Mouse (Mus musculus) liver, postnatal 0 days (tissue): ENCODE results near the gene Itpr1. TPM values are rescaled to one million over a fixed set of nuclear protein-coding genes. Genes with fewer than 3 reads are reported as not detected.

Source experiments
- ATAC-seq: fragments of 200-750 bp; cut with Nextera tagmentation; 2 replicates; pipeline ENCODE4 v1.8.0; 2017; ENCODE audit warnings: mild to moderate bottlenecking, moderate library complexity
- DNase-seq: peaks from one replicate; pipeline ENCODE4 v3.0.0-alpha.2; 2016
- H3K27ac ChIP-seq: fragments of 300-500 bp; sonication (generic); 2 replicates; pipeline ENCODE4 v1.5.1; 2014; ENCODE audit warnings: antibody characterized with exemption, moderate library complexity, mild to moderate bottlenecking, low read depth
- H3K27me3 ChIP-seq: fragments of 300-500 bp; sonication (generic); 2 replicates; pipeline ENCODE4 v1.6.1; 2014; ENCODE audit warnings: low read length, control low read depth, mixed read lengths; ENCODE audit not compliant: insufficient read depth
- H3K36me3 ChIP-seq: fragments of 300-500 bp; sonication (generic); replicated peaks from 2 replicates; pipeline ENCODE4 v1.6.1; 2014; ENCODE audit warnings: mild to moderate bottlenecking, control low read depth, low read length, moderate library complexity, mixed read lengths; ENCODE audit not compliant: insufficient read depth
- H3K4me1 ChIP-seq: fragments of 300-500 bp; sonication (generic); 2 replicates; pipeline ENCODE4 v1.6.1; 2014; ENCODE audit warnings: antibody characterized with exemption, mild to moderate bottlenecking, control low read depth; ENCODE audit not compliant: insufficient read depth
- H3K4me2 ChIP-seq: fragments of 300-500 bp; sonication (generic); 2 replicates; pipeline ENCODE4 v1.6.1; 2014; ENCODE audit warnings: low read depth, mild to moderate bottlenecking, low read length, moderate library complexity, mixed read lengths
- H3K4me3 ChIP-seq: fragments of 300-500 bp; sonication (generic); 2 replicates; pipeline ENCODE4 v1.5.1; 2014; ENCODE audit warnings: low read depth, low read length
- H3K9ac ChIP-seq: fragments of 300-500 bp; sonication (generic); replicated peaks from 2 replicates; pipeline ENCODE4 v1.6.1; 2014; ENCODE audit warnings: mild to moderate bottlenecking, moderate library complexity
- H3K9me3 ChIP-seq: fragments of 300-500 bp; sonication (generic); 2 replicates; pipeline ENCODE4 v1.6.1; 2016; ENCODE audit warnings: mild to moderate bottlenecking, control low read depth, low read length, mixed read lengths
- CTCF ChIP-seq: sonication (generic); IDR thresholded peaks from 2 replicates; pipeline ENCODE4 v1.5.1; 2016; ENCODE audit warnings: antibody characterized with exemption, low read depth
- EP300 ChIP-seq: IDR thresholded peaks from 2 replicates; pipeline ENCODE4 v1.6.1; 2016; ENCODE audit warnings: antibody characterized with exemption, low read depth, mild to moderate bottlenecking
- WGBS: fragments of 180-500 bp; shearing (Covaris S2); extraction: QIAGEN DNeasy Blood & Tissue Kit; methylation state at CpG from one replicate; pipeline ENCODE4 v1.1.7; 2014; ENCODE audit not compliant: insufficient replicate concordance; 5-methylcytosine and 5-hydroxymethylcytosine counted together
- polyA plus RNA-seq: library from polyadenylated mRNA; unstranded; fragments of >200 nt; fragmentation: Nextera tagmentation; extraction: Ambion mirVana; gene quantifications from 2 replicates; pipeline ENCODE4 v1.2.1, GENCODE M21; 2015

Itpr1 gene
- polyA plus RNA-seq, 1 experiment from 2014 or later = 2.9 TPM

- H3K36me3 ChIP-seq = no peaks in the 10 kb centered on the region
- H3K4me2 ChIP-seq = no peak overlapping the region
- no peak overlapping the region for H3K4me3 ChIP-seq
- no peak for ATAC-seq
- H3K27me3 ChIP-seq = no peaks in the 10 kb centered on the region
- TF ChIP-seq CTCF (no peak), EP300 (no peak)
- 72% methylated on average over 10 of the region's 10 CpGs for WGBS
- H3K9me3 ChIP-seq = no peaks in the 10 kb centered on the region
- H3K27ac ChIP-seq = no peak overlapping the region
- no peak overlapping the region for H3K9ac ChIP-seq
- H3K4me1 ChIP-seq = peaks cover 19% of the 10 kb centered on the region
- DNase-seq = no peak
Measured at GRCm38 (mm10) chr6:108274364-108275084, 61.6 kb downstream of the Itpr1 start.

GRCm38 (mm10) chr6:108276880-108277507, 64.1 kb downstream of the Itpr1 start:
- peak; percentile 33 for DNase-seq
- Histone ChIP-seq H3K4me3 (no peak overlapping the region), H3K36me3 (no peaks in the 10 kb centered on the region), H3K27ac (no peak overlapping the region; the same call in 1 of the 2 replicates), H3K4me1 (peaks cover 19% of the 10 kb centered on the region), H3K9ac (no peak overlapping the region), H3K9me3 (no peaks in the 10 kb centered on the region), H3K27me3 (no peaks in the 10 kb centered on the region), H3K4me2 (no peak overlapping the region)
- ATAC-seq = no peak
- 73% methylated on average over 12 of the region's 12 CpGs for WGBS
- TF ChIP-seq CTCF (no peak), EP300 (no peak)

GRCm38 (mm10) chr6:108277622-108278396, 64.9 kb downstream of the Itpr1 start:
- TF ChIP-seq EP300 = no peak
- TF ChIP-seq CTCF = no peak
- ATAC-seq (peak; percentile 56; the same call in 1 of the 2 replicates), DNase-seq (no peak)
- Histone ChIP-seq H3K9ac (no peak overlapping the region), H3K4me1 (peaks cover 22% of the 10 kb centered on the region), H3K4me3 (no peak overlapping the region), H3K4me2 (no peak overlapping the region), H3K27me3 (no peaks in the 10 kb centered on the region), H3K9me3 (no peaks in the 10 kb centered on the region), H3K36me3 (no peaks in the 10 kb centered on the region), H3K27ac (peak overlapping the region; percentile 22; the same call in 1 of the 2 replicates)
- 74% methylated on average over 12 of the region's 12 CpGs for WGBS

DNA sequence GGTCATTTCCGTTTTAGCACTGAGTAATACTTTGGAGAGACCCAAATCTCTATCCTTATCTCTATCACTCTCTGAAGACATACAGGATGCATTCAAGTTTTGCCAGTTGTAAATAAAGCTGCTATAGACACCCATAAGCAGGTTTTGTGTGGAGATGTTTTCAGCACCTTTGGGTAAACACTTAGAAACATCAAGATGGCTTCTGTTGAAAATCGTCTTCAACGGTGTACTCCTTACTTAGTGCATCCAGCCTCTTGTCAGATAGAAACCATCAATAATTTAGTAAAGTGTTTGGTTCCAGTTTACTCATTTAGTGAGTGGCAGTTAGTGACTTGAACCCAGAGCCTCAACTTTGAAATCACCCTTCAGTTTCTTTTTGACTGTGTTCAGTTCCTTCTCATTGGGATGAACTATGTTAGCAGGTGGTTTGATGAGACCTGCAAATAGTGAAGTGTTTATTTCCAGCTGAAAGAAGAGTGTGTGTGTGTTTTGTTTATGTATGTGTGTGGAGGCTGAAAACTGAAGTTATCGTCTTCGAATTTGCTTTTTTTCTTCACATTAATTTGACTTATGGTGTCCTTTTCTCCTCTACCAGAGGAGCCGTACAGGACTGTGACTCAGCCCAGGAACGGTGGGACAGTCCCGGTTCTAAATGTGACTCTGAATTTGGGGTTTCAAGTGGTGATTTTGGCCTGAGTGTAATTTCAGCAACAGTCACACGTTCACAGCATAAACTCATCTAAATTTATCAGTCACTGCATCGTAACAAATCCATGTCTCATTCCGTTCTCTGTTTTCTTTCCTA, 66.1 kb downstream of the Itpr1 start:
- no peaks in the 10 kb centered on the region for H3K27me3 ChIP-seq
- no peak overlapping the region for H3K4me2 ChIP-seq
- peaks cover 22% of the 10 kb centered on the region for H3K4me1 ChIP-seq
- H3K27ac ChIP-seq = no peak overlapping the region
- no peak overlapping the region for H3K4me3 ChIP-seq
- TF ChIP-seq CTCF (no peak), EP300 (no peak)
- no peak overlapping the region for H3K9ac ChIP-seq
- no peaks in the 10 kb centered on the region for H3K36me3 ChIP-seq
- no peaks in the 10 kb centered on the region for H3K9me3 ChIP-seq
- DNase-seq (no peak), ATAC-seq (no peak)
- 77% methylated on average over 11 of the region's 11 CpGs for WGBS

- TF ChIP-seq EP300 = no peak
- TF ChIP-seq CTCF = no peak
- Histone ChIP-seq H3K9ac (no peak overlapping the region), H3K4me2 (no peak overlapping the region), H3K9me3 (no peaks in the 10 kb centered on the region), H3K4me1 (peaks cover 15% of the 10 kb centered on the region), H3K27me3 (no peaks in the 10 kb centered on the region), H3K4me3 (no peak overlapping the region), H3K27ac (no peak overlapping the region), H3K36me3 (no peaks in the 10 kb centered on the region)
- no peak for DNase-seq
- WGBS = 54% methylated on average over 4 of the region's 4 CpGs
- no peak for ATAC-seq
Measured at GRCm38 (mm10) chr6:108282131-108282530, 69.2 kb downstream of the Itpr1 start.
